Mouse (Mus musculus) v-Abl transformed pro-B cells (cell line): Measurements from ENCODE around the gene Hist1h3f.

Experiments used
- in situ Hi-C, 2 experiments: fragments of 400-800 bp; cut with MboI; formaldehyde crosslinking; loops; one replicate each; pipeline ENCODE4 v1.15.1; 2025; ENCODE audit not compliant: unreplicated experiment in 2 of 2

The Hist1h3f gene

GRCm38 (mm10) chr13:23554925-23555838, 11.3 kb downstream of the Hist1h3f start:
- in situ Hi-C loops: loop anchor here (5.0 to 25.0 kb wide), 5 partner anchors 140 to 1800 kb away; partner anchors contain the start of genes Hist1h1t (in 1 of the 2), Hist1h2ak (in 1 of the 2), Hist1h2bb (in 1 of the 2) and Hist1h2bn (in 1 of the 2)

DNA sequence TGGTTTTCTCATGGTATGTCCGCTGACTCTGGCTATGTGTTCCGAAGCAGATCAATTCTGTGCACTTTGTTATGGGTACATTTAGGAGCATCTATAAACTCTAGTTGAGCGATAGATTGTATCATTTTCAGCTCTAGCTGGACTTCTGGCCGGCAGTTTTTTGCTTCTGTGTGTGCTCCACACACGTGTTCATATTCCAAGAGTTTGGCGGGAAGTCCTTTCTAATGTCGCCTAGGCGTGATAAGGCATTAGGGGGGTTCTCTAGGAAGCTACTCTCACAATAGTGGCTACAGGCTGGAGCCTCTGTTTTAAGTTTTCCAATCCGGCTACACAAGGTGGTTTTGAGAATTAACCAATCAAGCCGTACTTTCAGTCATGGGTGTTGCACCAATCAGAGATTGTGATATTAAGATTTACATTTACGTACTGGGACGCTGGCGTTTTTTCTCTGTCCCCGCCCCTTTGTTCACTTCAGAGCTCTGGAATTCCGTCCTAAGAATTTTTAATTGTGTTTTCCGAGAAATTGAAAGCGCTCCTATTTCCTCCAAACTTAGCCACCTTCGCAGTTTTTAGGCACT, 12.1 kb downstream of the Hist1h3f start:
- in situ Hi-C loops: loop anchor here (10.0 to 25.0 kb wide), 4 partner anchors 139 to 1801 kb away; partner anchors contain the start of genes Hist1h1t (in 1 of the 2), Hist1h2ak (in 1 of the 2), Hist1h2bb (in 1 of the 2) and Hist1h2bn (in 1 of the 2)

GRCm38 (mm10) chr13:23556906-23557305, 13.1 kb downstream of the Hist1h3f start:
- in situ Hi-C loops: loop anchor here (10.0 to 25.0 kb wide), 4 partner anchors 138 to 1802 kb away; partner anchors contain the start of genes Hist1h1t (in 1 of the 2), Hist1h2ak (in 1 of the 2), Hist1h2bb (in 1 of the 2) and Hist1h2bn (in 1 of the 2)

GRCm38 (mm10) chr13:23560699-23561098, 16.8 kb downstream of the Hist1h3f start:
- in situ Hi-C loops: loop anchor here in 1 of 2 experiments (25.0 kb wide), 1 partner anchor 852 kb away; no protein-coding TSS in a partner anchor

- in situ Hi-C loops: loop anchor here in 1 of 2 experiments (25.0 kb wide), 1 partner anchor 851 kb away; no protein-coding TSS in a partner anchor
Measured at GRCm38 (mm10) chr13:23561531-23561882, 17.7 kb downstream of the Hist1h3f start.

- in situ Hi-C loops: loop anchor here in 1 of 2 experiments (25.0 kb wide), 1 partner anchor 850 kb away; no protein-coding TSS in a partner anchor
Measured at GRCm38 (mm10) chr13:23561883-23562659, 18.2 kb downstream of the Hist1h3f start, which contains the start of gene Hist1h3e. Gene Hist1h3e, minus strand, starts transcription at chr13:23562369.

GRCm38 (mm10) chr13:23562699-23563462, 19.0 kb downstream of the Hist1h3f start:
- in situ Hi-C loops: loop anchor here in 1 of 2 experiments (25.0 kb wide), 1 partner anchor 849 kb away; no protein-coding TSS in a partner anchor

DNA sequence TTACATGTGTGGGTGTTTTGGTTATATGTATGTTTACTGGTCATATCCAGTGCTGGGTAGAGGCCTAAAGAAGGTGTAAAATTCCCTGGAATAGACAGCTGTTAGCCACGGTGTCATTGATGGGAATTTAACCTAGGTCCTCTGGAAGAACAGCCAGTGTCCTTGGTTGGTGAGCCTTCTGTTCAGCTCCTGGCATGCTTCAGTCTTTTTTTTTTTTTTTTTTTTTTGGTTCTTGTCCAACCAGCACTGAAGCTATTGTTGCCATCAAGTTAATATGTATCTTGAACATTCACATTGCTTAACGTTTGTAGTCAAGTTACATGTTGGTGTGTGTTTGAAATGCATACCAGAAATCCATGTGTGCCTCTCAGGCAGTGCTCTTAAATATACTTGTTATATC, 20.6 kb downstream of the Hist1h3f start:
- in situ Hi-C loops: loop anchor here in 1 of 2 experiments (25.0 kb wide), 1 partner anchor 848 kb away; no protein-coding TSS in a partner anchor

DNA sequence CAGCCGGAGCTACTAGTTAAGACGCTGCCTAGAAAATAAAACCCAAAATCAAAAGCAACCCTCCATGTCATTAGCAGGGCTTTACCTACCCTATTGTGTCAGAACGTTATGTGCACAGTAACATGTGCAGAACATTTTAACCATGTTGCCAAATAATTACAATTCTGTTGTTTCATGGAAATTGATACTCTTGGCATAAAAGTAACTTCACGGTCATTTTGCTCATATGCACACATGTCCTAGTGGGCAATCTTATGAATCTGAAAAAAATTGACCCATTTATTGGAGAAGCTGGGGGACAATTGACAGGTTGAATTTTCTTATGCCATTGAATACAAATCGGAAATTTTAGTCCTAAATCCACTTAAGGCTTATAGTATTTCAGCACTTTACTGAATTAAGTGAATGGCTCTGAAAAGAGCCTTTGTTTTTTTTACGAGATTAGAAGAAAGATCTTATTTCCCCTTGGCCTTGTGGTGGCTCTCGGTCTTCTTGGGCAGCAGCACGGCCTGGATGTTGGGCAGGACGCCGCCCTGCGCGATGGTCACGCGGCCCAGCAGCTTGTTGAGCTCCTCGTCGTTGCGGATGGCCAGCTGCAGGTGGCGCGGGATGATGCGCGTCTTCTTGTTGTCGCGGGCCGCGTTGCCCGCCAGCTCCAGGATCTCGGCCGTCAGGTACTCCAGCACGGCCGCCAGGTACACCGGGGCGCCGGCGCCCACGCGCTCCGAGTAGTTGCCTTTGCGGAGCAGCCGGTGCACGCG, 26.6 kb downstream of the Hist1h3f start:
- in situ Hi-C loops: loop anchor here in 1 of 2 experiments (25.0 kb wide), 1 partner anchor 842 kb away; no protein-coding TSS in a partner anchor

GRCm38 (mm10) chr13:23571022-23571503, 27.2 kb downstream of the Hist1h3f start, which contains the start of the genes Hist1h2ae and Hist1h2bg:
Gene Hist1h2ae, minus strand, starts transcription at chr13:23571220.
Gene Hist1h2bg, plus strand, starts transcription at chr13:23571396.
- in situ Hi-C loops: loop anchor here in 1 of 2 experiments (25.0 kb wide), 1 partner anchor 841 kb away; no protein-coding TSS in a partner anchor

GRCm38 (mm10) chr13:23571504-23572217, 27.8 kb downstream of the Hist1h3f start:
- in situ Hi-C loops: loop anchor here in 1 of 2 experiments (25.0 kb wide), 1 partner anchor 841 kb away; no protein-coding TSS in a partner anchor

DNA sequence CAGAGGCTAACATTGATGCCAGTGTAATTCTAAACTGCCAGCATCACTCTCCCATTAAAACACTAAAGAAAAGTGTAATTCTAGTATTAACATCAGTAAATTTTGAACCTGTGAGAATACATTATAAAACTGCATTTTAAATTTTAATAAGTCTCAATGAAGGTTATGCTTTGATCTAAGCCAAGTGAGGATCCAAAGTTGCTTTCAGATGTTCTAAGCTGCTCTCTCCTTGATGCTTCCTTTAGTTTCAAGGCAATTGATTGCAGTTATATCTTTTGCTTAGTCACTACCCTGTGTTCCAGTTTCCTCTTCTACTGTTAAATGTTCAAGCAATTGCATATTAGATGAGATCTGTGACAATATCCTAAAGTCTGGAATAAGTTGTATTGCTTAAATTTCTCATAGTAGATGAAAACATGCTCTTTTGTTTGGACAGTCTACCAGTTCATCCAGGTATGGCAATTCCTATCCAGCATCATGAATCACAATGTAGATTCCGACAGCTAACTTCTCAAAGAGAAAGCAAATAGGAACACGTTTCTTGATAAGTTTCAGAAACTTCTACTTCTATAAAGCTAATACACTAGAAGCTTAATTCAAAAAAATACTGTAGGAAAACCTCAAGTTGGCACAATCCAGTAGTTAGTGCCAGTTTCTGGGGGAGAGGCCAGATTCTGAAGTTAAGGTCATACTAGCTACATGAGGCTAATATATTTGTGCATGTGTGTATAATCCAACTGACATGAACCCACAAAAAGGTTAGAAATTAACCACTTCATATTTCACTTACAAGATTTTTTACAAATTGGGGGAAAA, 28.6 kb downstream of the Hist1h3f start:
- in situ Hi-C loops: loop anchor here in 1 of 2 experiments (25.0 kb wide), 1 partner anchor 840 kb away; no protein-coding TSS in a partner anchor

DNA sequence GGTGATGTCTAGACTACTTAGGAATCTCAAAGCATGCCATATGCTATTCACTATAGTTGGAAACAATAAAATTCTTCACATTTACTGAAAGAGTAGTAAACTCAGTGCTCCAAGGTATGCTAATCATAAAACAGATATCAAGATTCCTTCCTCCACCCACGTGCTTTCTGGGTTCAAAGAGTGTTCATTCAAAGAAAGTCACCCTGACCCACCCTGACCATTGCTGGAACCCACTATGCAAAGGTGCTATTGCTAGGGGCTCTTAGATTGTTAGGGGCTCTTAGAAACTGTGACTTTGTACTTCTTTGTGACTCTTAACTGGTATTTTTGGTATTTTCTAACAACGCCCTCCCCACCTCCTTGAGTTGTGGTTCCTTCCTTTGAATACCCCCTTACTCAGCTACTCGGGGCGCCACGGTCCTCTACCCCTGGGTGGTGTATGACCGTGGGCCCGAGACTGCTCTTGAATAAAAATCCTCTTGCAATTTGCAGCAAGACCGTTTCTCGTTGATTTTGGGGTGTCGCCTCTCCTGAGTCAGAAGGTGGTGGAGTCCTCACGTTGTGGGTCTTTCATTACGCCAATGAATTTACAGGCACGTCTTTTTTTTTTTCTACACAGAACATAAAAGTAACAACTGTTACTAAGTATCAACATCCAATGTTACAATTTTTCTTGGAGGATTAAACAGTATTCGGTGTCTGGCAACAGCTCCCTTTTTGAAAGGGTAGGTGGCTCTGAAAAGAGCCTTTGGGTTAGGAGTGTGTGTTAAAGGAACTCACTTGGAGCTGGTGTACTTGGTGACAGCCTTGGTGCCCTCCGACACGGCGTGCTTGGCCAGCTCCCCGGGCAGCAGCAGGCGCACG, 29.4 kb downstream of the Hist1h3f start:
- in situ Hi-C loops: loop anchor here in 1 of 2 experiments (25.0 kb wide), 1 partner anchor 839 kb away; no protein-coding TSS in a partner anchor

- in situ Hi-C loops: loop anchor here in 1 of 2 experiments (25.0 kb wide), 1 partner anchor 838 kb away; no protein-coding TSS in a partner anchor
Measured at GRCm38 (mm10) chr13:23573898-23574524, 30.2 kb downstream of the Hist1h3f start, which contains the start of the genes Hist1h2bf and Hist1h2ad. Gene Hist1h2bf, minus strand, starts transcription at chr13:23574196. Gene Hist1h2ad, plus strand, starts transcription at chr13:23574381.
